Mouse (Mus musculus) midbrain, embryonic 15.5 days (tissue): ENCODE data around the gene Bcl7a. TPM values are rescaled to one million over a fixed set of nuclear protein-coding genes. Genes with fewer than 3 reads are reported as not detected.

Source experiments
- ATAC-seq: fragments of 200-750 bp; cut with Nextera tagmentation; replicated peaks from 2 replicates; pipeline ENCODE4 v1.8.0; 2017; ENCODE audit warnings: moderate TSS enrichment
- H3K27ac ChIP-seq: fragments of 300-500 bp; sonication (generic); 2 replicates; pipeline ENCODE4 v1.5.1; 2015; ENCODE audit warnings: mild to moderate bottlenecking, inconsistent platforms
- H3K27me3 ChIP-seq: fragments of 300-500 bp; sonication (generic); replicated peaks from 2 replicates; pipeline ENCODE4 v1.6.1; 2015; ENCODE audit warnings: inconsistent platforms
- H3K36me3 ChIP-seq: fragments of 300-500 bp; sonication (generic); replicated peaks from 2 replicates; pipeline ENCODE4 v1.6.1; 2015; ENCODE audit warnings: inconsistent platforms
- H3K4me1 ChIP-seq: fragments of 300-500 bp; sonication (generic); 2 replicates; pipeline ENCODE4 v1.6.1; 2015; ENCODE audit warnings: inconsistent platforms
- H3K4me2 ChIP-seq: fragments of 300-500 bp; sonication (generic); 2 replicates; pipeline ENCODE4 v1.6.1; 2015; ENCODE audit warnings: inconsistent platforms, mild to moderate bottlenecking, moderate library complexity
- H3K4me3 ChIP-seq: fragments of 300-500 bp; sonication (generic); 2 replicates; pipeline ENCODE4 v1.5.1; 2015; ENCODE audit warnings: mild to moderate bottlenecking, inconsistent platforms
- H3K9ac ChIP-seq: fragments of 300-500 bp; sonication (generic); 2 replicates; pipeline ENCODE4 v1.6.1; 2015; ENCODE audit warnings: mild to moderate bottlenecking, inconsistent platforms
- H3K9me3 ChIP-seq: fragments of 300-500 bp; sonication (generic); 2 replicates; pipeline ENCODE4 v1.6.1; 2016; ENCODE audit warnings: inconsistent platforms
- WGBS: fragments of 180-500 bp; shearing (Covaris S2); methylation state at CpG from one replicate; pipeline ENCODE4 v1.1.7; 2015; ENCODE audit warnings: mixed read lengths; 5-methylcytosine and 5-hydroxymethylcytosine counted together
- polyA plus RNA-seq: library from polyadenylated mRNA; unstranded; fragments of >200 nt; fragmentation: Nextera tagmentation; extraction: Ambion mirVana; gene quantifications from 2 replicates; pipeline ENCODE4 v1.2.1, GENCODE M21; 2015

The Bcl7a gene
- polyA plus RNA-seq, 1 experiment from 2014 or later: 39.6 TPM

GRCm38 (mm10) chr5:123313058-123313630 is 30.5 kb upstream of the Bcl7a start:
- H3K27ac ChIP-seq: no peak overlapping the region
- no peak for ATAC-seq
- no peak overlapping the region for H3K9ac ChIP-seq
- H3K36me3 ChIP-seq: no peaks in the 10 kb centered on the region
- H3K27me3 ChIP-seq: no peaks in the 10 kb centered on the region
- no peak overlapping the region for H3K4me2 ChIP-seq
- 63% methylated on average over 12 of the region's 12 CpGs for WGBS
- H3K4me1 ChIP-seq: peaks cover 9% of the 10 kb centered on the region
- no peaks in the 10 kb centered on the region for H3K9me3 ChIP-seq
- no peak overlapping the region for H3K4me3 ChIP-seq

GRCm38 (mm10) chr5:123313851-123314380 is 29.7 kb upstream of the Bcl7a start:
- H3K27me3 ChIP-seq: no peaks in the 10 kb centered on the region
- H3K9me3 ChIP-seq: no peaks in the 10 kb centered on the region
- H3K4me1 ChIP-seq: peaks cover 9% of the 10 kb centered on the region
- no peak overlapping the region for H3K4me3 ChIP-seq
- no peak for ATAC-seq
- 64% methylated on average over 11 of the region's 11 CpGs for WGBS
- H3K4me2 ChIP-seq: no peak overlapping the region
- no peak overlapping the region for H3K27ac ChIP-seq
- H3K36me3 ChIP-seq: no peaks in the 10 kb centered on the region
- no peak overlapping the region for H3K9ac ChIP-seq

- H3K4me1 ChIP-seq: peaks cover 9% of the 10 kb centered on the region
- no peak overlapping the region for H3K4me3 ChIP-seq
- H3K9ac ChIP-seq: no peak overlapping the region
- WGBS: 31% methylated on average over 9 of the region's 10 CpGs
- no peaks in the 10 kb centered on the region for H3K36me3 ChIP-seq
- no peak for ATAC-seq
- H3K4me2 ChIP-seq: no peak overlapping the region
- no peaks in the 10 kb centered on the region for H3K27me3 ChIP-seq
- H3K9me3 ChIP-seq: no peaks in the 10 kb centered on the region
- no peak overlapping the region for H3K27ac ChIP-seq
Observed at GRCm38 (mm10) chr5:123315219-123315866, 28.3 kb upstream of the Bcl7a start.

- H3K4me1 ChIP-seq: peaks cover 9% of the 10 kb centered on the region
- H3K27ac ChIP-seq: no peak overlapping the region
- no peaks in the 10 kb centered on the region for H3K36me3 ChIP-seq
- no peaks in the 10 kb centered on the region for H3K9me3 ChIP-seq
- WGBS: 28% methylated on average over 6 of the region's 6 CpGs
- H3K27me3 ChIP-seq: no peaks in the 10 kb centered on the region
- no peak for ATAC-seq
- no peak overlapping the region for H3K4me3 ChIP-seq
- H3K9ac ChIP-seq: no peak overlapping the region
- H3K4me2 ChIP-seq: 0 out of 2 replicates have a peak overlapping the region, but pooled peaks have one; percentile 14
Observed at GRCm38 (mm10) chr5:123317992-123318391, 25.6 kb upstream of the Bcl7a start.

- H3K4me1 ChIP-seq: peaks cover 17% of the 10 kb centered on the region
- no peaks in the 10 kb centered on the region for H3K27me3 ChIP-seq
- no peak overlapping the region for H3K4me2 ChIP-seq
- no peaks in the 10 kb centered on the region for H3K9me3 ChIP-seq
- H3K9ac ChIP-seq: no peak overlapping the region
- ATAC-seq: no peak
- 97% methylated on average over 3 of the region's 3 CpGs for WGBS
- H3K27ac ChIP-seq: no peak overlapping the region
- H3K4me3 ChIP-seq: no peak overlapping the region
- H3K36me3 ChIP-seq: no peaks in the 10 kb centered on the region
Observed at GRCm38 (mm10) chr5:123320136-123320535, 23.5 kb upstream of the Bcl7a start.

- WGBS: 8% methylated on average over 15 of the region's 15 CpGs
- Histone ChIP-seq H3K4me2 (peak overlapping the region; percentile 30), H3K4me3 (no peak overlapping the region), H3K36me3 (no peaks in the 10 kb centered on the region), H3K9me3 (no peaks in the 10 kb centered on the region), H3K9ac (no peak overlapping the region), H3K27me3 (no peaks in the 10 kb centered on the region), H3K4me1 (peaks cover 10% of the 10 kb centered on the region), H3K27ac (no peak overlapping the region)
- no peak for ATAC-seq
Observed at GRCm38 (mm10) chr5:123324242-123324641, 19.4 kb upstream of the Bcl7a start.

- H3K4me1 ChIP-seq: peaks cover 10% of the 10 kb centered on the region
- WGBS: 51% methylated on average over 15 of the region's 15 CpGs
- H3K9me3 ChIP-seq: no peaks in the 10 kb centered on the region
- no peak overlapping the region for H3K4me3 ChIP-seq
- H3K27me3 ChIP-seq: no peaks in the 10 kb centered on the region
- H3K4me2 ChIP-seq: no peak overlapping the region
- no peaks in the 10 kb centered on the region for H3K36me3 ChIP-seq
- H3K9ac ChIP-seq: no peak overlapping the region
- no peak overlapping the region for H3K27ac ChIP-seq
- ATAC-seq: no peak
Observed at GRCm38 (mm10) chr5:123326006-123326750, 17.5 kb upstream of the Bcl7a start.

- no peak overlapping the region for H3K27ac ChIP-seq
- no peak overlapping the region for H3K9ac ChIP-seq
- no peaks in the 10 kb centered on the region for H3K9me3 ChIP-seq
- WGBS: 71% methylated on average over 9 of the region's 9 CpGs
- ATAC-seq: no peak
- H3K4me3 ChIP-seq: no peak overlapping the region
- no peaks in the 10 kb centered on the region for H3K36me3 ChIP-seq
- H3K4me2 ChIP-seq: no peak overlapping the region
- peaks cover 10% of the 10 kb centered on the region for H3K4me1 ChIP-seq
- no peaks in the 10 kb centered on the region for H3K27me3 ChIP-seq
Observed at GRCm38 (mm10) chr5:123326751-123327148, 16.9 kb upstream of the Bcl7a start.

- Histone ChIP-seq H3K9me3 (no peaks in the 10 kb centered on the region), H3K27me3 (no peaks in the 10 kb centered on the region), H3K4me3 (no peak overlapping the region), H3K36me3 (no peaks in the 10 kb centered on the region), H3K9ac (no peak overlapping the region), H3K4me1 (peaks cover 10% of the 10 kb centered on the region), H3K4me2 (no peak overlapping the region), H3K27ac (no peak overlapping the region)
- no peak for ATAC-seq
- 88% methylated on average over 8 of the region's 8 CpGs for WGBS
Observed at GRCm38 (mm10) chr5:123327686-123328085, 15.9 kb upstream of the Bcl7a start.

GRCm38 (mm10) chr5:123333566-123333965 is 10.1 kb upstream of the Bcl7a start:
- Histone ChIP-seq H3K27ac (no peak overlapping the region), H3K4me1 (no peaks in the 10 kb centered on the region), H3K4me2 (no peak overlapping the region), H3K9ac (no peak overlapping the region), H3K4me3 (no peak overlapping the region), H3K9me3 (no peaks in the 10 kb centered on the region), H3K27me3 (no peaks in the 10 kb centered on the region), H3K36me3 (no peaks in the 10 kb centered on the region)
- no peak for ATAC-seq
- 81% methylated on average over 6 of the region's 6 CpGs for WGBS

GRCm38 (mm10) chr5:123336205-123336961 is 7.3 kb upstream of the Bcl7a start:
- Histone ChIP-seq H3K9ac (no peak overlapping the region), H3K4me2 (no peak overlapping the region), H3K4me1 (no peaks in the 10 kb centered on the region), H3K27ac (no peak overlapping the region), H3K9me3 (no peaks in the 10 kb centered on the region), H3K4me3 (no peak overlapping the region), H3K27me3 (no peaks in the 10 kb centered on the region), H3K36me3 (no peaks in the 10 kb centered on the region)
- no peak for ATAC-seq
- WGBS: 48% methylated on average over 4 of the region's 4 CpGs

- no peak overlapping the region for H3K27ac ChIP-seq
- no peaks in the 10 kb centered on the region for H3K27me3 ChIP-seq
- ATAC-seq: no peak
- 63% methylated on average over 3 of the region's 3 CpGs for WGBS
- peaks cover 3% of the 10 kb centered on the region for H3K4me1 ChIP-seq
- H3K4me2 ChIP-seq: no peak overlapping the region
- no peak overlapping the region for H3K4me3 ChIP-seq
- H3K36me3 ChIP-seq: no peaks in the 10 kb centered on the region
- no peak overlapping the region for H3K9ac ChIP-seq
- no peaks in the 10 kb centered on the region for H3K9me3 ChIP-seq
Observed at GRCm38 (mm10) chr5:123338463-123338862, 5.2 kb upstream of the Bcl7a start.
